Mouse (Mus musculus) hindbrain, postnatal 0 days (tissue): ENCODE results near the gene Trappc2l. TPM values are rescaled to one million over a fixed set of nuclear protein-coding genes. Genes with fewer than 3 reads are reported as not detected.
A peak's percentile ranks its signal among the peaks of the same experiment; 100 is the strongest.

Experiments
- ATAC-seq: fragments of 200-750 bp; cut with Nextera tagmentation; 2 replicates; pipeline ENCODE4 v1.8.0; 2017; ENCODE audit warnings: mild to moderate bottlenecking, moderate TSS enrichment, moderate library complexity
- DNase-seq: peaks from one replicate; pipeline ENCODE4 v3.0.0-alpha.2; 2015; ENCODE audit warnings: low spot score
- H3K27ac ChIP-seq: fragments of 300-500 bp; sonication (generic); 2 replicates; pipeline ENCODE4 v1.5.1; 2014; ENCODE audit warnings: mild to moderate bottlenecking
- H3K27me3 ChIP-seq: fragments of 300-500 bp; sonication (generic); 2 replicates; pipeline ENCODE4 v1.6.1; 2014; ENCODE audit warnings: low read length, mixed read lengths; ENCODE audit not compliant: insufficient read depth
- H3K36me3 ChIP-seq: fragments of 300-500 bp; sonication (generic); 2 replicates; pipeline ENCODE4 v1.6.1; 2014; ENCODE audit warnings: low read length, mixed read lengths; ENCODE audit not compliant: insufficient read depth
- H3K4me1 ChIP-seq: fragments of 300-500 bp; sonication (generic); 2 replicates; pipeline ENCODE4 v1.6.1; 2014; ENCODE audit warnings: antibody characterized with exemption, low read length, mixed read lengths; ENCODE audit not compliant: insufficient read depth
- H3K4me2 ChIP-seq: fragments of 300-500 bp; sonication (generic); 2 replicates; pipeline ENCODE4 v1.6.1; 2014; ENCODE audit warnings: low read depth, mild to moderate bottlenecking, low read length, moderate library complexity, mixed read lengths
- H3K4me3 ChIP-seq: fragments of 300-500 bp; sonication (generic); 2 replicates; pipeline ENCODE4 v1.5.1; 2014; ENCODE audit warnings: low read length
- H3K9ac ChIP-seq: fragments of 300-500 bp; sonication (generic); replicated peaks from 2 replicates; pipeline ENCODE4 v1.6.1; 2014; ENCODE audit warnings: mild to moderate bottlenecking, low read length, moderate library complexity, mixed read lengths
- H3K9me3 ChIP-seq: fragments of 300-500 bp; sonication (generic); 2 replicates; pipeline ENCODE4 v1.6.1; 2016; ENCODE audit warnings: low read length, mixed read lengths
- CTCF ChIP-seq: IDR thresholded peaks from 2 replicates; pipeline ENCODE4 v1.5.1; 2016; ENCODE audit warnings: antibody characterized with exemption, control low read depth, low read depth
- WGBS: fragments of 180-500 bp; shearing (Covaris S2); extraction: QIAGEN DNeasy Blood & Tissue Kit; methylation state at CpG from one replicate; pipeline ENCODE4 v1.1.7; 2014; 5-methylcytosine and 5-hydroxymethylcytosine counted together
- polyA plus RNA-seq: library from polyadenylated mRNA; unstranded; fragments of >200 nt; fragmentation: Nextera tagmentation; extraction: Ambion mirVana; gene quantifications from 2 replicates; pipeline ENCODE4 v1.2.1, GENCODE M21; 2015
- total RNA-seq: library from RNA; depleted of rRNA; stranded (reverse); fragments of >200 nt; gene quantifications from 2 replicates; pipeline ENCODE4 v1.2.3, GENCODE M21; 2014

Gene Trappc2l
- total and polyA plus RNA-seq, 2 experiments from 2014 or later: 11.4 to 130 TPM

- H3K4me1 ChIP-seq: peaks cover 2% of the 10 kb centered on the region
- no peak overlapping the region for H3K9ac ChIP-seq
- no peaks in the 10 kb centered on the region for H3K27me3 ChIP-seq
- no peak for TF ChIP-seq CTCF
- peaks cover 11% of the 10 kb centered on the region for H3K36me3 ChIP-seq
- H3K9me3 ChIP-seq: no peaks in the 10 kb centered on the region
- ATAC-seq (peak; percentile 71), DNase-seq (peak; percentile 45)
- H3K4me2 ChIP-seq: no peak overlapping the region
- 52% methylated on average over 15 of the region's 16 CpGs for whole genome bisulfite sequencing
- H3K4me3 ChIP-seq: no peak overlapping the region
- no peak overlapping the region for H3K27ac ChIP-seq
Observed at GRCm38 (mm10) chr8:122651326-122651921, 40.0 kb downstream of the Trappc2l start.

- no peaks in the 10 kb centered on the region for H3K27me3 ChIP-seq
- H3K4me1 ChIP-seq: peaks cover 2% of the 10 kb centered on the region
- ATAC-seq (no peak), DNase-seq (no peak)
- WGBS: 71% methylated on average over 6 of the region's 6 CpGs
- no peak for TF ChIP-seq CTCF
- H3K9ac ChIP-seq: no peak overlapping the region
- no peak overlapping the region for H3K4me2 ChIP-seq
- H3K36me3 ChIP-seq: peaks cover 10% of the 10 kb centered on the region
- no peaks in the 10 kb centered on the region for H3K9me3 ChIP-seq
- H3K4me3 ChIP-seq: no peak overlapping the region
- no peak overlapping the region for H3K27ac ChIP-seq
Observed at GRCm38 (mm10) chr8:122652643-122653042, 41.2 kb downstream of the Trappc2l start.

GRCm38 (mm10) chr8:122654768-122655167, 43.3 kb downstream of the Trappc2l start:
- no peak for TF ChIP-seq CTCF
- 43% methylated on average over 7 of the region's 7 CpGs for WGBS
- H3K4me2 ChIP-seq: no peak overlapping the region
- ATAC-seq (no peak), DNase-seq (peak; percentile 35)
- no peak overlapping the region for H3K9ac ChIP-seq
- H3K36me3 ChIP-seq: peaks cover 4% of the 10 kb centered on the region; the same call in 1 of the 2 replicates
- H3K4me3 ChIP-seq: no peak overlapping the region
- H3K9me3 ChIP-seq: no peaks in the 10 kb centered on the region
- no peaks in the 10 kb centered on the region for H3K27me3 ChIP-seq
- peaks cover 2% of the 10 kb centered on the region for H3K4me1 ChIP-seq
- H3K27ac ChIP-seq: no peak overlapping the region

GRCm38 (mm10) chr8:122656056-122656999, 44.9 kb downstream of the Trappc2l start:
- H3K27ac ChIP-seq: no peak overlapping the region
- DNase-seq (no peak), ATAC-seq (no peak)
- TF ChIP-seq CTCF: no peak
- no peak overlapping the region for H3K4me3 ChIP-seq
- H3K27me3 ChIP-seq: no peaks in the 10 kb centered on the region
- H3K36me3 ChIP-seq: 0 out of 2 replicates have a peak, but pooled peaks cover 4% of the 10 kb centered on the region
- no peak overlapping the region for H3K9ac ChIP-seq
- no peak overlapping the region for H3K4me2 ChIP-seq
- H3K4me1 ChIP-seq: peaks cover 2% of the 10 kb centered on the region
- H3K9me3 ChIP-seq: no peaks in the 10 kb centered on the region
- WGBS: 76% methylated on average over 13 of the region's 13 CpGs

GRCm38 (mm10) chr8:122658149-122658806, 46.8 kb downstream of the Trappc2l start:
- no peak overlapping the region for H3K27ac ChIP-seq
- no peaks in the 10 kb centered on the region for H3K27me3 ChIP-seq
- no peak for TF ChIP-seq CTCF
- H3K4me3 ChIP-seq: no peak overlapping the region
- WGBS: 74% methylated on average over 10 of the region's 10 CpGs
- H3K9ac ChIP-seq: no peak overlapping the region
- H3K36me3 ChIP-seq: 0 out of 2 replicates have a peak, but pooled peaks cover 4% of the 10 kb centered on the region
- peaks cover 2% of the 10 kb centered on the region; the same call in 1 of the 2 replicates for H3K4me1 ChIP-seq
- H3K9me3 ChIP-seq: no peaks in the 10 kb centered on the region
- DNase-seq: no peak
- H3K4me2 ChIP-seq: no peak overlapping the region
- ATAC-seq: no peak

GRCm38 (mm10) chr8:122658807-122659160, 47.3 kb downstream of the Trappc2l start:
- no peak overlapping the region for H3K27ac ChIP-seq
- H3K27me3 ChIP-seq: no peaks in the 10 kb centered on the region
- H3K9me3 ChIP-seq: no peaks in the 10 kb centered on the region
- H3K4me1 ChIP-seq: peaks cover 2% of the 10 kb centered on the region; the same call in 1 of the 2 replicates
- ATAC-seq (no peak), DNase-seq (no peak)
- H3K4me3 ChIP-seq: no peak overlapping the region
- H3K9ac ChIP-seq: no peak overlapping the region
- H3K36me3 ChIP-seq: 0 out of 2 replicates have a peak, but pooled peaks cover 4% of the 10 kb centered on the region
- WGBS: 78% methylated on average over 9 of the region's 9 CpGs
- TF ChIP-seq CTCF: no peak
- H3K4me2 ChIP-seq: no peak overlapping the region
